Mouse (Mus musculus): ENCODE results near the gene Arfgef2. TPM values are rescaled to one million over a fixed set of nuclear protein-coding genes. Genes with fewer than 3 reads are reported as not detected.

The Arfgef2 gene
- polyA plus RNA-seq, 1 experiment from 2014 or later: 6.2 TPM

DNA sequence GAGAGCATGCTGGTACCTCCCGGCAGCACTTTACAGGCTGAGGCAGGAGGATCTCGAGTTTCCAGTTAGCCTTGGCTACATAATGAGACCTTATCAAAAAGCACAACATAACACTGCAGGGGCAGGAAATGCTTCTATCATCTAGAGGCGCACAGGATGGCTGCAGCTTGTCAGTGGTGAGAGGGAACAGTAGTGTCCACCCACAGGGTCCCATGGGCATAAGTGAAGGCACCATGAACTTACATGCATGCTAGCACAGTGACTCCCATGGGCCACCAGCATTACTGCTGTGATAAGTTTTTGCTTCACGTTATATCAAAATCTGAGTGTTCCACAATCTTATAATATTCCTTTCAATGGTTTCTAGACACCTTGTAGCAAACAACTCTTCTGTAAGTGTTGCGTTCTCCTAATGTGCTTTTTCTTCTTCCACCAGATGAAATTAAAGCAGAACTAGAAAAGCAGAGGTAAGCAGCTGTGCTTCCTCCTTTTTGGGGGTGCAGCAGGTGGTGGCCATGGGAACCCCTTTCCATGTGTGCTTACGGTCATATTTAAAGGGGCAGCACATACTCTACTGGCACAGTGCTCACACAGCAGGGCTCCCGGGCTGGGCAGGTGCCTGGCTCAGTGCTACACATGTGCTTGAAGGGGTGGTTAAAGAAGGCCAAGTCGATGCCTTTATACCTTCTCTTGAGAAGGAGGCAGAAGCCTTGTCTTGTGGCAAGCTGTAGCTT lies 21.3 kb downstream of the Arfgef2 start:
- peaks cover 3% of the 10 kb centered on the region; the same call in 1 of the 2 replicates for H3K4me1 ChIP-seq (ENCODE audit: control insufficient read depth, insufficient read depth, low read length)
- no peak for ATAC-seq (ENCODE audit: insufficient number of reproducible peaks, insufficient read depth, low FRiP score, low read depth)
- no peak overlapping the region for H3K4me2 ChIP-seq (replicated peaks; ENCODE audit: low read depth, low read length)
- 89% methylated on average over 8 of the region's 8 CpGs for WGBS
- H3K4me3 ChIP-seq (ENCODE audit: low read depth, low read length): no peak overlapping the region
- no peaks in the 10 kb centered on the region for H3K9me3 ChIP-seq (ENCODE audit: control insufficient read depth, low read depth, low read length)
- H3K36me3 ChIP-seq (ENCODE audit: control insufficient read depth, insufficient read depth, low read length): 0 out of 2 replicates have a peak, but pooled peaks cover 5% of the 10 kb centered on the region
- no peak overlapping the region for H3K9ac ChIP-seq (replicated peaks; ENCODE audit: low read depth, low read length)
- H3K27me3 ChIP-seq (ENCODE audit: control insufficient read depth, insufficient read depth, low read length): no peaks in the 10 kb centered on the region
- H3K27ac ChIP-seq (ENCODE audit: low read length): no peak overlapping the region

DNA sequence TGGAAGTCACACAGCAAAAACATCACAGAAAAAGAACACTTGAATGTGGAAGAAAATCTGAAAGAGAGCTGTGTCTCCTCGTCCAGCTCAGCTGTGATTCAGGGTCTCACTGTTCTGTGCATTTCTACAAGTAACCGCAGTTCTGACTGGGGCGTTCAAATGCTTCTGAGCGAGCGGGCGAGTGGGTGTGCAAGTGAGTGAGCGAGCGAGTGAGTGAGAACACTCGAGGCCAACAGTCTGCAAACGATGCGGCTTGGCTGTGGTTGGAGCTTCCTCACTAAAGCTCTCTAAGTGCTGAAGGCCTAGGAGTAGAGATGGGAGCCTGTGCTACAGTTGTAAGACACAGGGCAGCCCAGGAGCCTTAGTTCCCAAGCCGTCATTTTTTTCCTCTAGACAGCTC lies 22.9 kb downstream of the Arfgef2 start:
- Histone ChIP-seq H3K36me3 (ENCODE audit: control insufficient read depth, insufficient read depth, low read length) (0 out of 2 replicates have a peak, but pooled peaks cover 5% of the 10 kb centered on the region), H3K4me1 (ENCODE audit: control insufficient read depth, insufficient read depth, low read length) (no peaks in the 10 kb centered on the region), H3K4me2 (replicated peaks; ENCODE audit: low read depth, low read length) (no peak overlapping the region), H3K27ac (ENCODE audit: low read length) (no peak overlapping the region), H3K9ac (replicated peaks; ENCODE audit: low read depth, low read length) (no peak overlapping the region), H3K4me3 (ENCODE audit: low read depth, low read length) (no peak overlapping the region), H3K9me3 (ENCODE audit: control insufficient read depth, low read depth, low read length) (no peaks in the 10 kb centered on the region), H3K27me3 (ENCODE audit: control insufficient read depth, insufficient read depth, low read length) (no peaks in the 10 kb centered on the region)
- WGBS: 90% methylated on average over 12 of the region's 12 CpGs
- no peak for ATAC-seq (ENCODE audit: insufficient number of reproducible peaks, insufficient read depth, low FRiP score, low read depth)

DNA sequence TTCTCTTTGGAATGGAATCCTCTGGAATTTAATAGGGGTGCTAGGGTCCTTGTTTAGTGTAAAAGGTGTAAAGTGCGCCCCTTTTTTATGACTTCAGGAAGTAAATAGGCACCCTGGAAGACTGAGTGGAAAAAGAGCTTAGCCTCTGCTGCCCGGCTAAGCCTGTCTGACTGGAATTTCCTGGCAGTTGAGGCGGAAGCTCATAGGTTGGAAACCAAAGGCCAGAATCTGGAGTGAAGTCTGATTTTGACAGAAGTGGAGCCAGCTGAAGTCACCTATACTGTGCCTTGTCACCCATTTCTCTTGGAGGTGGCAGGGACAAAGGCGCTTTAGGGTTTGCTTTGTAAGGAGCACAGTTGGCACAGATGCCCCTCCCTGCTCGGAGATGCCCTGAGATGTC lies 25.0 kb downstream of the Arfgef2 start:
- no peaks in the 10 kb centered on the region for H3K9me3 ChIP-seq (ENCODE audit: control insufficient read depth, low read depth, low read length)
- WGBS: 82% methylated on average over 5 of the region's 5 CpGs
- ATAC-seq (ENCODE audit: insufficient number of reproducible peaks, insufficient read depth, low FRiP score, low read depth): no peak
- no peaks in the 10 kb centered on the region for H3K27me3 ChIP-seq (ENCODE audit: control insufficient read depth, insufficient read depth, low read length)
- 0 out of 2 replicates have a peak, but pooled peaks cover 5% of the 10 kb centered on the region for H3K36me3 ChIP-seq (ENCODE audit: control insufficient read depth, insufficient read depth, low read length)
- no peaks in the 10 kb centered on the region for H3K4me1 ChIP-seq (ENCODE audit: control insufficient read depth, insufficient read depth, low read length)
- no peak overlapping the region for H3K4me2 ChIP-seq (replicated peaks; ENCODE audit: low read depth, low read length)
- H3K4me3 ChIP-seq (ENCODE audit: low read depth, low read length): no peak overlapping the region
- H3K9ac ChIP-seq (replicated peaks; ENCODE audit: low read depth, low read length): no peak overlapping the region
- no peak overlapping the region for H3K27ac ChIP-seq (ENCODE audit: low read length)

DNA sequence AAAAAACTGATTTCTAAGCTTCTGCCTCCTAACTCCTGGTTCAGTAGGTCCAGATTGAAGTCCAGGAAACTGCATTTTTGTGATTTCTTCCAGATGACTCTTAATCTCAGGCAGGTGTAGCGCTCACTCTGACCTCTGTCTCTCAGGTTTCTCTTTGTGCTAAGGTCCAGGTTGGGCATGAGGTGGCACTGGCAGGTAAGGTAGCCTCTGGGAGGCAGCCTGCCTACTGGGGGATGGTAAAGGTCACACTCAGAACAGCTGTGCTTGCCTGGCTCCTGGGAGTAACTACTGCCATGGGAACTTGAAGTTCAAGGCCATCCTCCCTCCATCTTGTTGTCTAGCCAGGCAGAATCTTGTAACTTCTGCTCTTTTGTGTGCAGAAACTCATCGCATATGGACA lies 28.7 kb downstream of the Arfgef2 start:
- H3K9me3 ChIP-seq (ENCODE audit: control insufficient read depth, low read depth, low read length): no peaks in the 10 kb centered on the region
- H3K4me3 ChIP-seq (ENCODE audit: low read depth, low read length): no peak overlapping the region
- 97% methylated on average over 2 of the region's 2 CpGs for WGBS
- H3K9ac ChIP-seq (replicated peaks; ENCODE audit: low read depth, low read length): no peak overlapping the region
- H3K27ac ChIP-seq (ENCODE audit: low read length): no peak overlapping the region
- peaks cover 4% of the 10 kb centered on the region; the same call in 1 of the 2 replicates for H3K36me3 ChIP-seq (ENCODE audit: control insufficient read depth, insufficient read depth, low read length)
- no peaks in the 10 kb centered on the region for H3K4me1 ChIP-seq (ENCODE audit: control insufficient read depth, insufficient read depth, low read length)
- no peak for ATAC-seq (ENCODE audit: insufficient number of reproducible peaks, insufficient read depth, low FRiP score, low read depth)
- H3K27me3 ChIP-seq (ENCODE audit: control insufficient read depth, insufficient read depth, low read length): no peaks in the 10 kb centered on the region
- no peak overlapping the region for H3K4me2 ChIP-seq (replicated peaks; ENCODE audit: low read depth, low read length)

DNA sequence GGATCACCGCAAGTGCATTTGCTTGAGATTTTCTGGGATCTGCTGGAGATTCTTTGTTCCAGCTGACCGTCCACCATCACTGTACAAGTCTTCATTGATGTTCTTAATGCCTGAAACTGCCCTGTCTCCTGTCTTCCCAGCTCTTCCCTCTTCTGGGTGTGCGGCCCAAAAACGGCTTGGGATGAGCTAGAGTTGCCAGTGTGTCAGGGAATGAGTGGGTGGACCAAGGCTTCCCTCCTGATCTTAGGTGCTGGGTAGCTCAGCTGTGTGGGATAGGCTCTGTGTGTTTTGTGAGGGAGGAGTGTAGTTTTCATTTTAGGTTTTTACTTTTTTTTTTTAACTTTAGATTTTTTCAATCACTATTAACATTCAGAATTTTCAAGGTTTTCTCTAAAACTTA lies 29.4 kb downstream of the Arfgef2 start:
- H3K27me3 ChIP-seq (ENCODE audit: control insufficient read depth, insufficient read depth, low read length): no peaks in the 10 kb centered on the region
- no peak for ATAC-seq (ENCODE audit: insufficient number of reproducible peaks, insufficient read depth, low FRiP score, low read depth)
- no peaks in the 10 kb centered on the region for H3K4me1 ChIP-seq (ENCODE audit: control insufficient read depth, insufficient read depth, low read length)
- 89% methylated on average over 4 of the region's 4 CpGs for WGBS
- H3K4me3 ChIP-seq (ENCODE audit: low read depth, low read length): no peak overlapping the region
- no peak overlapping the region for H3K9ac ChIP-seq (replicated peaks; ENCODE audit: low read depth, low read length)
- H3K9me3 ChIP-seq (ENCODE audit: control insufficient read depth, low read depth, low read length): no peaks in the 10 kb centered on the region
- peaks cover 4% of the 10 kb centered on the region; the same call in 1 of the 2 replicates for H3K36me3 ChIP-seq (ENCODE audit: control insufficient read depth, insufficient read depth, low read length)
- no peak overlapping the region for H3K27ac ChIP-seq (ENCODE audit: low read length)
- no peak overlapping the region for H3K4me2 ChIP-seq (replicated peaks; ENCODE audit: low read depth, low read length)

DNA sequence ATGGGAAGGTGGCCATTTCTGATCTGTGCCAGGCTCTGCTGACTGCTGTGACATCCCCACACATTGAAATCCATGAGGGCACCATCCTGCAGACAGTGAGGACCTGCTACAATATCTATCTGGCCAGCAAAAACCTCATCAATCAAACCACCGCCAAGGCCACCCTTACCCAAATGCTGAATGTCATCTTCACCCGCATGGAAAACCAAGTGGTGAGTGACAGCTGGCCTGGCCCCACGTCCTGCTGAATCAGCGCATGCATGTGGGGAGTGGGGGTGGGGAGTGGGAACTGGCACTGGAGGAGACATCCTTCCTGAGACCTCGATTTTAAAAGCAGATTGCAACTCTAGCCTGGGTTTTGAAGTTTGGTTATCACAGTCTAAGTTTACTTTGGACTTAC lies 30.2 kb downstream of the Arfgef2 start:
- Histone ChIP-seq H3K4me1 (ENCODE audit: control insufficient read depth, insufficient read depth, low read length) (no peaks in the 10 kb centered on the region), H3K4me3 (ENCODE audit: low read depth, low read length) (no peak overlapping the region), H3K27me3 (ENCODE audit: control insufficient read depth, insufficient read depth, low read length) (no peaks in the 10 kb centered on the region), H3K36me3 (ENCODE audit: control insufficient read depth, insufficient read depth, low read length) (peaks cover 4% of the 10 kb centered on the region; the same call in 1 of the 2 replicates), H3K4me2 (replicated peaks; ENCODE audit: low read depth, low read length) (no peak overlapping the region), H3K9ac (replicated peaks; ENCODE audit: low read depth, low read length) (no peak overlapping the region), H3K9me3 (ENCODE audit: control insufficient read depth, low read depth, low read length) (no peaks in the 10 kb centered on the region), H3K27ac (ENCODE audit: low read length) (no peak overlapping the region)
- 62% methylated on average over 5 of the region's 5 CpGs for WGBS
- no peak for ATAC-seq (ENCODE audit: insufficient number of reproducible peaks, insufficient read depth, low FRiP score, low read depth)

DNA sequence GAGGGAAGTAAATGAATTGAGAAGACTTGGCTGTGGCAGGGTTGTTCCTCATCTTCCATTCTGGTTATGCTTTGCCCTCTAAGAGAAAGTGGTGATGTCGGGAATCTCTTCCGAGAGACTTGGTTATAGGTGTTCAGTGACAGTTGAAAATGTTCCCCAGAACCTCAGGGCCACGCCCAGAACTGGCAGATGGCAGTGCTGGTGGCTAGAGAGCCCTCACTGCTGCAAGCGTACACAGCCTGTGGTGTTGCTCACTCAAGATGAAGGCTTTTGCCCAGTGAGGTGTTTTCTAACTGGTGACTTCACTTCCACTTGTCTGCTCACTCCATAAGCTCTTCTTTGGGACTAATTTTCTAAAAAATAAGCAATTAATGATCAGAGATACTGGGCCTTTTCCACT lies 36.4 kb downstream of the Arfgef2 start:
- no peaks in the 10 kb centered on the region for H3K4me1 ChIP-seq (ENCODE audit: control insufficient read depth, insufficient read depth, low read length)
- no peak overlapping the region for H3K9ac ChIP-seq (replicated peaks; ENCODE audit: low read depth, low read length)
- WGBS: 83% methylated on average over 4 of the region's 4 CpGs
- H3K27me3 ChIP-seq (ENCODE audit: control insufficient read depth, insufficient read depth, low read length): no peaks in the 10 kb centered on the region
- H3K4me3 ChIP-seq (ENCODE audit: low read depth, low read length): no peak overlapping the region
- H3K4me2 ChIP-seq (replicated peaks; ENCODE audit: low read depth, low read length): no peak overlapping the region
- H3K9me3 ChIP-seq (ENCODE audit: control insufficient read depth, low read depth, low read length): no peaks in the 10 kb centered on the region
- ATAC-seq (ENCODE audit: insufficient number of reproducible peaks, insufficient read depth, low FRiP score, low read depth): no peak
- H3K36me3 ChIP-seq (ENCODE audit: control insufficient read depth, insufficient read depth, low read length): peaks cover 5% of the 10 kb centered on the region; the same call in 1 of the 2 replicates
- H3K27ac ChIP-seq (ENCODE audit: low read length): no peak overlapping the region

DNA sequence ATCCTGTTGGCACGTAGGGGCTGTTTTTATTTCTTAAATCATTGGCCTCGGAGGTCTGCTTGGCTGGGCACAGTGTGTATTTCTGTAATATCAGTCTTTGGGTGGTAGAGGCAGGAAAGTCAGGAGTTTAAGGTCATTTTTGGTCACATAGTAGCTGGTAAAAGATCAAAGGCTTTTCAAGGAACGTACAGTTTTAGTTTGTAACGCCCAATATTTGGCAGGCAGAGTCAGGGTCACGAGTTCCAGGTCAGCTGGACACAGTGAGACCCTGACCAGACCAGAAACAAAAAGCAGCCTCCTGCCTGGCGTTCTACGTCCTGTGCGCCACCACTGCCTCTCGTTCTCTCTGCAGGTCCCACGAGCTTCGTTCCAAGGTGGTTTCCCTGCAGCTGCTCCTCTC lies 45.3 kb downstream of the Arfgef2 start:
- no peak for ATAC-seq (ENCODE audit: insufficient number of reproducible peaks, insufficient read depth, low FRiP score, low read depth)
- H3K4me1 ChIP-seq (ENCODE audit: control insufficient read depth, insufficient read depth, low read length): no peaks in the 10 kb centered on the region
- H3K27ac ChIP-seq (ENCODE audit: low read length): no peak overlapping the region
- H3K9me3 ChIP-seq (ENCODE audit: control insufficient read depth, low read depth, low read length): no peaks in the 10 kb centered on the region
- no peaks in the 10 kb centered on the region for H3K27me3 ChIP-seq (ENCODE audit: control insufficient read depth, insufficient read depth, low read length)
- peaks cover 19% of the 10 kb centered on the region; the same call in 1 of the 2 replicates for H3K36me3 ChIP-seq (ENCODE audit: control insufficient read depth, insufficient read depth, low read length)
- WGBS: 84% methylated on average over 11 of the region's 11 CpGs
- no peak overlapping the region for H3K4me2 ChIP-seq (replicated peaks; ENCODE audit: low read depth, low read length)
- no peak overlapping the region for H3K9ac ChIP-seq (replicated peaks; ENCODE audit: low read depth, low read length)
- no peak overlapping the region for H3K4me3 ChIP-seq (ENCODE audit: low read depth, low read length)

DNA sequence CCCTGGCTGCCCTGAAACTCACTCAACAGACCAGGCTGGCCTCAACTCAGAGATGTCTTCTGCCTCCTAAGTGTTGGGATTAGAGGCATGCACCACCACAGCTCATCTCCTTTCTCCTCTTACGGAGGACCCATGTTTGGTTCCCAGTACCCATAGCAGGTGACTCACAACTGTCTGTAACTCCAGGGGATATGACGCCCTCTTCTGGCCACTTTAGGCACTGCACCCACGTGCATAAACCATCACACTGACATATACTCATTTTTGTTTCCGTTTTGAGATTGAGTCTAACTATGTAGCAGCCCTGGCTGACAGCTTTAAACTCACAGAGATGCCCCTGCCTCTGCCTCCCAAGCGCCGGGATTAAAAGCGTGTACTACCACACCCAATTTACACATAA lies 46.9 kb downstream of the Arfgef2 start:
- WGBS: 94% methylated on average over 7 of the region's 7 CpGs
- H3K4me1 ChIP-seq (ENCODE audit: control insufficient read depth, insufficient read depth, low read length): no peaks in the 10 kb centered on the region
- H3K36me3 ChIP-seq (ENCODE audit: control insufficient read depth, insufficient read depth, low read length): peaks cover 19% of the 10 kb centered on the region; the same call in 1 of the 2 replicates
- H3K27ac ChIP-seq (ENCODE audit: low read length): no peak overlapping the region
- no peaks in the 10 kb centered on the region for H3K27me3 ChIP-seq (ENCODE audit: control insufficient read depth, insufficient read depth, low read length)
- no peak overlapping the region for H3K4me2 ChIP-seq (replicated peaks; ENCODE audit: low read depth, low read length)
- no peak overlapping the region for H3K9ac ChIP-seq (replicated peaks; ENCODE audit: low read depth, low read length)
- H3K4me3 ChIP-seq (ENCODE audit: low read depth, low read length): no peak overlapping the region
- ATAC-seq (ENCODE audit: insufficient number of reproducible peaks, insufficient read depth, low FRiP score, low read depth): no peak
- no peaks in the 10 kb centered on the region for H3K9me3 ChIP-seq (ENCODE audit: control insufficient read depth, low read depth, low read length)

All from stomach, embryonic 14.5 days (tissue).